Mouse (Mus musculus) lung, embryonic 16.5 days (tissue): ENCODE data around the gene Arhgef7. TPM values are rescaled to one million over a fixed set of nuclear protein-coding genes. Genes with fewer than 3 reads are reported as not detected.

Experiments
- ATAC-seq: fragments of 200-750 bp; cut with Nextera tagmentation; 2 replicates; pipeline ENCODE4 v1.8.0; 2017; ENCODE audit warnings: low read depth, mild to moderate bottlenecking, moderate library complexity
- H3K27ac ChIP-seq: fragments of 300-500 bp; sonication (generic); 2 replicates; pipeline ENCODE4 v1.5.1; 2014; ENCODE audit warnings: mild to moderate bottlenecking, control low read depth, low read length
- H3K27me3 ChIP-seq: fragments of 300-500 bp; sonication (generic); 2 replicates; pipeline ENCODE4 v1.6.1; 2014; ENCODE audit warnings: low read depth, low read length, mixed read lengths; ENCODE audit not compliant: control insufficient read depth, insufficient read depth
- H3K36me3 ChIP-seq: fragments of 300-500 bp; sonication (generic); 2 replicates; pipeline ENCODE4 v1.6.1; 2014; ENCODE audit warnings: low read length; ENCODE audit not compliant: control insufficient read depth, insufficient read depth
- H3K4me1 ChIP-seq: fragments of 300-500 bp; sonication (generic); replicated peaks from 2 replicates; pipeline ENCODE4 v1.6.1; 2014; ENCODE audit warnings: low read length, mixed read lengths; ENCODE audit not compliant: control insufficient read depth, insufficient read depth
- H3K4me2 ChIP-seq: fragments of 300-500 bp; sonication (generic); 2 replicates; pipeline ENCODE4 v1.6.1; 2014; ENCODE audit warnings: low read depth, low read length, control low read depth
- H3K4me3 ChIP-seq: fragments of 300-500 bp; sonication (generic); 2 replicates; pipeline ENCODE4 v1.5.1; 2014; ENCODE audit warnings: mild to moderate bottlenecking, low read length, control low read depth
- H3K9ac ChIP-seq: fragments of 300-500 bp; sonication (generic); 2 replicates; pipeline ENCODE4 v1.6.1; 2014; ENCODE audit warnings: low read length, control low read depth
- H3K9me3 ChIP-seq: fragments of 300-500 bp; sonication (generic); 2 replicates; pipeline ENCODE4 v1.6.1; 2016; ENCODE audit warnings: low read length; ENCODE audit not compliant: control insufficient read depth
- WGBS: fragments of 180-500 bp; shearing (Covaris S2); extraction: QIAGEN DNeasy Blood & Tissue Kit; methylation state at CpG from one replicate; pipeline ENCODE4 v1.1.7; 2014; 5-methylcytosine and 5-hydroxymethylcytosine counted together
- polyA plus RNA-seq: library from polyadenylated mRNA; unstranded; fragments of >200 nt; fragmentation: Nextera tagmentation; extraction: Ambion mirVana; gene quantifications from 2 replicates; pipeline ENCODE4 v1.2.1, GENCODE M21; 2015

Gene Arhgef7
- polyA plus RNA-seq, 1 experiment from 2014 or later, result 40.1 TPM

DNA sequence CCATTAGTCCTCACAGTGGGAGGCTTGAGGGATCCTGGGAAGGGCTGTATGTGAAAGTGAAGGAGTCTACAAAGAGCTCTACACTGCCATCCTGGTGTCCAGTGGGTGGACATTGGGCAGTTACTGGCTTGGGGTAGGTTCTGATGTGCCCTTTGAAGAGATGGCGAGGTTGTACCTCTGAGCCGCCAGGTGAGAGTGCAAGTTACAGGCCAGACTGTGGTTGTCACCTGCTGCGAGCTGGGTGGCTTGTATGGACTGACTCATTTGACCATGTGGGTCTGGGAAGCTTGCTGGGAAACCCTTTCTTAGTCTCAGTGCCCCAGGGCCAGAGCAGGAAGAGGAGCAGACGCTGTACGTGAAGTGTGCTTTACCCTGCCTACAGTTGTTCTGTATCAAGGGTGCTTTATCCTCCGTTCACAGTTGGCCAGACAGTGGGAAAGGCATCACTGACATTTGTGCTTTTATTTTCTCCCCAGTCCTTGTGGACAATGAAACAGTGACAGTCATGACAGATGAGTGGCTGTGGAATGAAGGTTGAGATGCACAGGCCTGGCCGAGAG is 43.1 kb downstream of the Arhgef7 start:
- no peak for ATAC-seq
- WGBS, result 62% methylated on average over 7 of the region's 7 CpGs
- Histone ChIP-seq H3K9ac (no peak overlapping the region), H3K27me3 (no peaks in the 10 kb centered on the region), H3K9me3 (no peaks in the 10 kb centered on the region), H3K27ac (no peak overlapping the region), H3K4me3 (no peak overlapping the region), H3K36me3 (no peaks in the 10 kb centered on the region; the same call in 1 of the 2 replicates), H3K4me2 (no peak overlapping the region), H3K4me1 (peaks cover 25% of the 10 kb centered on the region)

DNA sequence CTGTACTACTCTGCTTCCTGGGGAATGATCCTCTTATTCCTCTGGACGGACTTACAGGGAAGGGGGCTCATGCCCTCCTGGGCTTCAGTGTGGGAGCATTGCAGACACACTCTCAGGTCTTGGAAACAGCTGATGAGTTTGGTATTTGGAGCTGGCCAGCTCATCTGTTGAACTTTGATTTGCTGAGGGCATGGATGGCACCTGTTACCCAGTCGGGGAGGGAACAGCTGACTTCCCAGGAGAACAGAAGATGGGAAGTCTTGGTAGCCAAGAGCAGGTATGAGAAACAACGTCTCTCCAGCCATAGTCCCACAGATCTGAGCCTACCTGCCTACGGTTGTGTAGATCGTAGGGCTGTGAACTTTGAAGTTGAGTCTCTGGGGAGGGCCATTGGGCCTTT is 44.1 kb downstream of the Arhgef7 start:
- ATAC-seq, result no peak
- H3K4me2 ChIP-seq, result no peak overlapping the region
- H3K4me1 ChIP-seq, result peaks cover 30% of the 10 kb centered on the region
- H3K27me3 ChIP-seq, result no peaks in the 10 kb centered on the region
- H3K9ac ChIP-seq, result no peak overlapping the region
- no peaks in the 10 kb centered on the region for H3K9me3 ChIP-seq
- H3K4me3 ChIP-seq, result no peak overlapping the region
- H3K27ac ChIP-seq, result no peak overlapping the region
- WGBS, result 90% methylated on average over 5 of the region's 5 CpGs
- no peaks in the 10 kb centered on the region; the same call in 1 of the 2 replicates for H3K36me3 ChIP-seq

DNA sequence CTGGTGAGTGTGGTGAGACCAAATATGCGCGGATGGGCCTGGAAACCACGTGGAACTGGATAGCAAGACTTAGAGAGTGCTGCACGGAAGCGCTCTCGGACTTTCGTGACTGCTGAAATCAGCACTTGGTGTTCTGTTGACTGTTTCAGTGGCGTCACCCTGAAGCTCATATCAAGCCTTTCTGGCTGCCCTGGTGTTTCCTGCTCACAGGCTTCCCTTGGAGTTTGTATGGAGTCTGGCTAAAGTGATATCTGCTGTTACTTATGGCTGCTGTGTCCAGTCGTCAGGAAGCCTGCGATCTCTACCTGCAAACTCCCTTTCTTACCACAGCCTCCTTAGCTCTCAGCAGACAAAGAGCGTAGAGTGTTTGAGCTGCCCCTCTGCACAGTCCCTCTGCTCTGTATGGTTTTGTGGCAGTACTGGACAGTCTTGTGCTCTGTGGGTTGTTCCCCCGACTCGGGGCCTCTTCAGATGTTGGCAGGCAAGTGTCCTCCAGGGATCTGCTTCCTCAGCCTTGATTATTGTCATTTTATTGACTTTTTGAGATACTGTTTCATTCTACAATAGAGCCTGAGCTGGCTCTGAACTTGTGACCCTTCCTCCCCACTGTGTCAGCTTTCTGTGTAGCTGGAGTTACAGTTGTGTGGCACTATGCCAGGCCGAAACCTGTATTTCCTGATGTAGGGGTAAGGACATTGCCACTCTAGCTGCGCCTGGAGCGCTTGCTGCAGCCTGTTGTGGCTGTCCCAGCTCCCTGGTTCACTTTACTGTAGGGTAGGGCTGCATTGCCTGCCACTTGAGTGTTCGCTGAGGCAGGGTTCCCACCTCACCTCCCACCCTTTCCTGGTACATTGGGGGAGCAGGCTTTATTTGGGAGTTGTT is 46.9 kb downstream of the Arhgef7 start:
- peak; percentile 86 for ATAC-seq
- Histone ChIP-seq H3K9me3 (no peaks in the 10 kb centered on the region), H3K4me2 (0 out of 2 replicates have a peak overlapping the region, but pooled peaks have one; percentile 7), H3K4me3 (no peak overlapping the region), H3K27ac (peak overlapping the region; percentile 78), H3K9ac (peak overlapping the region; percentile 10; the same call in 1 of the 2 replicates), H3K36me3 (no peaks in the 10 kb centered on the region), H3K4me1 (peaks cover 30% of the 10 kb centered on the region), H3K27me3 (no peaks in the 10 kb centered on the region)
- 52% methylated on average over 17 of the region's 17 CpGs for WGBS

DNA sequence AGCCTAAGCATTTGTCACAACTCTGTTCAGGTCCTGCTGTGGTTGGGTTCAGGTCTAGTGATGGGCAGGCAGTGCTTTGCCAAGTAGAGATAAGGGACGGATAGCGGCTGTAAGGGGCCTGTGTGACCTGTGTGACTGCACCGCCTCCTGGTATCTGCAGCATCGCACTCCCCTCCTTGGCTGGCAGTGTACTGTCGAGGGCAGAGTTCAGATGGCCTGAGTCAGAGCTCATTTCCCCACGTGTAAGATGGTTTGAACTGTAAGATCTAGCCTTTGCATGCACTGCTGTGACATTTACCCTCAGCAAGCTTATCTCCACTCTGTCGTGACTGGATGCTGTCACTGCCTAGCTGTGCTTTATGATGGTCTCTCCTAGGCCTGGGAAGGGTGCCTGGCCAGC is 48.4 kb downstream of the Arhgef7 start:
- Histone ChIP-seq H3K27ac (no peak overlapping the region), H3K9me3 (no peaks in the 10 kb centered on the region), H3K9ac (no peak overlapping the region), H3K27me3 (no peaks in the 10 kb centered on the region), H3K36me3 (no peaks in the 10 kb centered on the region), H3K4me1 (peaks cover 30% of the 10 kb centered on the region), H3K4me2 (no peak overlapping the region), H3K4me3 (no peak overlapping the region)
- WGBS, result 29% methylated on average over 7 of the region's 7 CpGs
- no peak for ATAC-seq

DNA sequence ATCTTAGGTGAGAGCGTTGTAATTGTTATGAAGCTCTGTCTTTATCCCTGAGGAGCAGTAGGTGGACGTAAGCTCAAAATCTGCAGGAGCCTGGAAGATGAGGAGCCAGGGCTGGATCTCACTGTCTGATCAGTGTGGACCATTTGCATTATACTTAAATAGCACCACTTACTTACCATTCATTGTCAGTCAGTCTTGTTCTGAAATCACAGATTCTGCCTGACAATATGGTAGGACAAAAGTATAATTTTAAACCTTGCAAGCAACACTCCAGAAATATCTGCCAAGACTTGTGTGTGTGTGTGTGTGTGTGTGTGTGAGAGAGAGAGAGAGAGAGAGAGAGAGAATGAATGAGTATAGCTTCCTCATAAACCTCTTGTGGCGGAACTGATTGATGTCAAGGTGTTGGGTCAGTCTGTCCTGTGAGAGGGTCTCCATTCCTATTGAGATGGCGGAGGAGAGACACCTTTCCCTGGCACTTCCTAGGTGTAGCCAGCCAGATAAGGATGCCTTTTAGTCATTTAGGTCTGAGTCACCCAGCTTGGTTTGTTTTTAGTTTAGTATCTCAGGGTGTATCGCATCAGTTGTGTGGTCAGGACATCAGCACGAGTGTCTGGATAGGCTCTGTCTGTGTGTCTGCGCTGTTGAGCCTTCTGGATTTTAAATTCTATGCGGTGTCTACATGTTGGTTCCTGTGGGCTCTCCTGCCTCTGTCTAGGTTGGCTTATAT is 49.1 kb downstream of the Arhgef7 start:
- H3K9me3 ChIP-seq, result no peaks in the 10 kb centered on the region
- 93% methylated on average over 8 of the region's 8 CpGs for WGBS
- H3K4me3 ChIP-seq, result no peak overlapping the region
- no peak overlapping the region for H3K9ac ChIP-seq
- H3K27ac ChIP-seq, result no peak overlapping the region
- peaks cover 30% of the 10 kb centered on the region for H3K4me1 ChIP-seq
- H3K36me3 ChIP-seq, result peaks cover 3% of the 10 kb centered on the region
- no peak overlapping the region for H3K4me2 ChIP-seq
- no peaks in the 10 kb centered on the region for H3K27me3 ChIP-seq
- ATAC-seq, result no peak

DNA sequence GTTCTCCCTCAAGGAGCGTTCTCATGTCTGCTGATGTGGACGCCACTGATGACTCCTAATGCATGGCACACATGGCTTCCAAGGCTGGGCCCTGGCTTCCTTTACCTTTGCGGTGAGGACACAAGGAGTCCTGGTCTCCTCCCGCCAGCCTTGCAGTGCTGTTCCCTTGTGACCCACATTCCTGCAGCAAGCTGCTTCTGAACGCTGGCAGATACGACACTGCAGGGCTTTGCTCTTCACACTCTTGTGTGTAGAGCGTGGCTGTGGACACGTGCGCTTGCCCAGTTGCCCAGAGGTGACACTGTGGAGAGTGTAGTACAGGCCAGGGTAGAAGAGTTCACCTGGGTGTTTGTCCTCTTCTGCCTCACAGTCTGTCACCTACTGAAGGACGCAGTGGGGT is 49.7 kb downstream of the Arhgef7 start:
- no peak for ATAC-seq
- Histone ChIP-seq H3K4me3 (no peak overlapping the region), H3K27me3 (no peaks in the 10 kb centered on the region), H3K9me3 (no peaks in the 10 kb centered on the region), H3K4me1 (peaks cover 30% of the 10 kb centered on the region), H3K4me2 (no peak overlapping the region), H3K36me3 (peaks cover 3% of the 10 kb centered on the region), H3K27ac (no peak overlapping the region), H3K9ac (no peak overlapping the region)
- 62% methylated on average over 10 of the region's 10 CpGs for WGBS

DNA sequence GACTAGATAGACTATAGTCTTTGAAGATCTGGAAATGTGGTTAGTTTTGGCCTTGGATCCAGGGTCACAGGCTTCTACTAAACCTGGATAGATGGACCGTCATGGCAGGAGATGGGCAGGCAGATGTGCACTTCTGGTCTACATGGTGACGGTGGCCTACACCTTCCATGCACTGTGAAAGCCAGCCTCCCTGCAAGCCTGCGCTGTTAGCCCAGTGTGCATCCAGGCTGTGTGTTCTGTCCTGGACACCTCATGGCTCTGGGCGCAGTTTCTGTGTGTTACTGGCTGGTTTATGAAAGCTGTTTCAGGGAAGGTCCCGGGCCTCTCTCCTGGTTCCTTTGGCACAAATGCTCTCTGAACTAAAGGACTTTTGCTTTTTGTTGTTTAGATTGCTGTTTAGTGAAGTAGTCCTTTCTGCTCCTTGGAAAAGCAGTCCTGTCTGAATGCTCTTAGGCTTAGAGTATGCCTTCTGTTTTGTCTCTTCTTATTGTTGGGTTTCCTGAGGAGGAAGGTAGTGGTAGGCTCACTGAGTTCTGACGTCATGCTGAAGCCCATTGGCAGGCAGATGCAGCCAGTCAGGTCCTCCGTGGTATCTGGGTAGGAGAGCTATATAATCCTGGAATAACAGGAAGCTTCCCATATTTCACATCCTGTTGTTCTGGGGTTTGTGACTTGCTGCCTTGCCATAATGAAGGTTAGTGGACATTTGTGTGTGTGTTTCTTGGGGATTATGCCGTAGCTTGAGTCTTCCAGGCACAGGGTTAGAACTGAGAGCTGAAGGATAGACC is 51.3 kb downstream of the Arhgef7 start:
- WGBS, result 72% methylated on average over 8 of the region's 8 CpGs
- Histone ChIP-seq H3K4me2 (peak overlapping the region; percentile 4; the same call in 1 of the 2 replicates), H3K9ac (peak overlapping the region; percentile 15; the same call in 1 of the 2 replicates), H3K36me3 (peaks cover 8% of the 10 kb centered on the region), H3K9me3 (no peaks in the 10 kb centered on the region), H3K4me1 (peaks cover 23% of the 10 kb centered on the region), H3K27me3 (no peaks in the 10 kb centered on the region), H3K27ac (peak overlapping the region; percentile 69), H3K4me3 (peak overlapping the region; percentile 33)
- ATAC-seq, result 0 out of 2 replicates have a peak, but pooled peaks have one; percentile 44

DNA sequence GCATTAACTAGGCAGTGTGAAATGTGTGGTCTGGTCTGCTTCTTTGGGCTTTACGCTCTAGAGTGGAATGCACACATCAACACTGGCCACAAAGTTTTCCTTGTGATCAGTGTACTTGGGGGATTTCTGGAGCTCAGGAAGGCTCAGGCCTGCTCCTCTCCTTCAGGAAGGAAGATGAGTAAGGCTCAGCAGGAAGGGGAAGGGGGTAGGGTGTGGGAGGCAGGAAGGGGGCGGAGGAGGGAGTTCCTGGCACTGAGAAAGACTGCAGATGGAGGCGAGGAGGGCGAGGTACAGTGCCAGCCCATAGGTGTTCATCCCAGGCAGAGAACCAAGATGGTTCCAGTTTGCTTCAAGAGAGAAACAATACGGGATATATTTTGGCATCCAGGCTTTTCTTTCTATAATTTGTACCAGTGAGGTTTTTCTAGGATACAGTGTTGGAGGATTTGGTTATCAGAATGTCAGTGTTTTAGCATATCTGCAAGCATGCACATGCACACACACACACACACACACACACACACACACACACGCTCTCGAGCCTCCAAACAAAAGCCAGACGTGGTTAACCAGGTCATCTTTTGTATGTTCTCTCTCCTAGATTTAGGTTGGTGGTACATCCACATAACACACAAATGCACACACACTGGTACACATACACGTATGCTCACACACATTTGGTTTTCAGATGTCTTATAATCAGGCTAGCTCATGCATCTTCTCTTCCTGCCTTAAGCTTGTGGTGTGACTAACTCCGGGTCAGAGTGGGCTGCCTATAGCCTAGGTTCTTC is 52.5 kb downstream of the Arhgef7 start:
- H3K9me3 ChIP-seq, result no peaks in the 10 kb centered on the region
- peak overlapping the region; percentile 47 for H3K4me2 ChIP-seq
- H3K27ac ChIP-seq, result peak overlapping the region; percentile 69
- 66% methylated on average over 10 of the region's 10 CpGs for WGBS
- peak overlapping the region; percentile 33 for H3K4me3 ChIP-seq
- peaks cover 11% of the 10 kb centered on the region for H3K4me1 ChIP-seq
- ATAC-seq, result peak; percentile 75
- no peaks in the 10 kb centered on the region for H3K27me3 ChIP-seq
- peaks cover 8% of the 10 kb centered on the region for H3K36me3 ChIP-seq
- H3K9ac ChIP-seq, result peak overlapping the region; percentile 6; the same call in 1 of the 2 replicates
